Mouse (Mus musculus) layer of hippocampus, adult 18-20 months (tissue): ENCODE measurements around the gene Tecpr1. TPM values are rescaled to one million over a fixed set of nuclear protein-coding genes. Genes with fewer than 3 reads are reported as not detected.

Experiments
- DNase-seq, 2 experiments: peaks; one replicate each; pipeline ENCODE4 v3.0.0; 2022; ENCODE audit warnings: low spot score in 2 of 2
- total RNA-seq, 2 experiments: library from RNA; stranded (reverse); gene quantifications; 2 replicates each; pipeline ENCODE4 v1.2.3; 2021

Gene Tecpr1
- total RNA-seq, 2 experiments from 2014 or later, result 97.3 to 113 TPM

- no peak for DNase-seq
Measured at GRCm38 (mm10) chr5:144253212-144253611, 29.8 kb upstream of the Tecpr1 start.

DNA sequence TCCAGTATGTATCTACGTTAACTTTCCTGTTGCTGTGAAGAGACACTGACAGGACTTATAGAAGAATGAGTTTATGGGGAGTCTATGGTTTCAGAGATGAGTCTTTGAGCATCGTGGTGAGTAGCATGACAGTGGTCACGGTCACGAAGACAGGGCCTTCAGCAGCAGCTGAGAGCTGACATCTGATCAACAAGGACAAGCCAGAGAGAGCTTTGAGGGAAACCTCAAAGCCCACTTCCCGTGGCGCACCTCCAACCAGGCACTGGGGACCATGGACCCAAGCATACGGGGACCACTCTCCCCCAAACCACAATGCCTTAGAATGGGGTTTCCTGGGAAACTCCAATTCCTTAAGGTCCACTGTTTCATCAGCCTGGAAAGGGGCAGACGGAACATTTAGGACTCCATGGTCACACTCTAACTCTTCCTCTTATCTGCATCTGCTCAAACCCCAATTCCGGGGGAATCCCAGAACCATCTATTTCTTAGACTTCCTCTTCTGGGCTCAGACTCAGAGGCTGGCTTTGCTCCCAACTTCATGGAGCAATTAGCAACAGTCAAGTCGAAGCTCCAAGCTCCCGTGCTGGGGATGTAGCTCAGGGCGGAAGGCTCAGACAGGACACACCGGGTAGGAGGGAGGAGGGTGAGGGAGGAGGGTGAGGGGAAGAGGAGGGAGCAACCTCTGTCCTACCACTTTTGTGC lies 28.6 kb upstream of the Tecpr1 start:
- DNase-seq, result no peak

GRCm38 (mm10) chr5:144249871-144250270 lies 26.5 kb upstream of the Tecpr1 start:
- no peak for DNase-seq

GRCm38 (mm10) chr5:144247906-144248585 lies 24.6 kb upstream of the Tecpr1 start:
- no peak for DNase-seq

- DNase-seq, result no peak
Measured at GRCm38 (mm10) chr5:144247307-144247706, 23.9 kb upstream of the Tecpr1 start.

DNA sequence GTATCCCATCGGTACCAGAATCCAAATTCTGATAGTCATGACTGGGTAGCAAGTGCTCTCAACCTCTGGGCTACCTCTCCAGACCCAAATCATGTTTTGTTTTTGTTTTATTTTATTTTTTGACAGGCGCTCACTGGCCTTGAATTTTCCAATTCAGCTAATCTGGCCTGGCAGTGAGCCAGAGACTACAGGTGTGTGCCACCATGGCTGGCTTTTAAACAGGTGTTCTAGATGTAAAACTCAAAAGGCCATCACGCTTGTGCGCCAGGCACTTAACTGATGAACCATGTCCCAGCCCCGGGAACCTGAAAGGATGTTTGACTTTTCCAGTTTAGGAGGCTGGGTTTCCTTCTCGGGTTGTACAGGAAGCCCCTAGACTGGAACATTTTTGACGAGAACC lies 23.3 kb upstream of the Tecpr1 start:
- DNase-seq, result no peak

DNA sequence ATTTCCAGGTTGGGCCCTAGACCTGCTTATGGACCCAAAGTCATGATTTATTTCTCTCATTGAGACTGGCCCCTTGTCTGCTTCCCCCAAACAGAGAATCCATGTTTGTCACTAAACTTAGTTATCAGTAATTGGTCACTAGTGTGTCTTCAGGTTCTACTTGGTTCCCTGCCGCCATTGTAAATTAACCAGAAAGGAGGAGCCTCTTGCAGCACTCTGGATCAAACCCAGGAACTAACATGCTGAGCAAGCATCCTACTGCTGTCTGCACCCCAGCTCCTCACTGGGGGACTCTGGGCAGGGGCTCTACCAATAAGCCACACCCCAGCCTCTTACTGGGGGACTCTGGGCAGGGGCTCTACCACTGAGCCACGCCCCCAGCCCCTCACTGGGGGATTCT lies 22.2 kb upstream of the Tecpr1 start:
- no peak for DNase-seq

DNA sequence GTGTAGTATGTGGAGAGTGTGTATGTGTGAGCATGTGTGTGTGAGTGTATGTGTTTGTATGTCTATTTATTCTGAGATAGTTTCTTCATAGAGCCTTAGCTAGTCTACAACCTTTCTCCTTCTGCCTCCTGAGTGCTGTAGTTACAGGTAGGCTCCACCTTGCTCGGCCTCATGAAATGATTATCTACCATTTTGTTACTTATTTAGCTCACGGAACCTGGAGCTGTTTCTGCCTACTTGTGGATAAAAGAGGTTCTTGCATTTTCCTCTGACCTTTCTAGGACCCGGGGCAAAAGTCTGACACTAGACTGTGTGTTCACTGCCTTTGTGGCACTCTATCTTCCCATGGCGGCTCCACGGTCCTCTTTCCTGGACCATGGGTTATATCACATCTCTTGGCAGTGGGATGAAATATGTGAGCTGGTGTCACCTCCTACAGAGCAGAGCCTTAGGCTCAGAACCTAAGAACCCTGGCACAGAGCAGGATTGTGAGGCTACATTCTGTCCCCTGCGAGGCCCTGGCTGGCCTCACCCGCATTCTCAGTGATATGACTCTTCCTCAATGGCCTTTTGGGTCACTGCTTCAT lies 20.6 kb upstream of the Tecpr1 start, which contains the start of gene Bri3:
Gene Bri3, plus strand, starts transcription at position 537 of the 587 bp plus-strand sequence.
- DNase-seq, result no peak

DNA sequence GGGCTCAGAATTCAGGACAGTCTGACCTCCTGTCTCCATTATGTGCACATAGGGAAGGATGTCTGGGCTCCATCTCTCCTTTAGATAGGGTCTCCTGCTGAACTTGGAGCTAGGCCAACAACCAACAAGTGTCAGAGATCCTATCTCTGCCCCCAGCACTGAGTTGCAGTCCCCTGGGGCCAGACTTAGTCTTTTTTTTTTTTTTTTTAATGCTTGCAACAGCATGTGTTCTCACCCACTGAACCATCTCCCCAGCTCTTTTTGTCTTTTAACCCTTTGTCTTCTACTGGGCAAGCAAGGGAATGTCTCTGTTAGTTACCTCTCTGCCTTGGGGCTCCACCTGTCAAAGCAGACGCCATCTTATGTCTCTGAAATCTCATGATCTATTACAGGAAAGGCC lies 15.6 kb upstream of the Tecpr1 start:
- no peak for DNase-seq

- peak; percentile 55 to 88 for DNase-seq
Measured at GRCm38 (mm10) chr5:144234714-144235113, 11.3 kb upstream of the Tecpr1 start.

DNA sequence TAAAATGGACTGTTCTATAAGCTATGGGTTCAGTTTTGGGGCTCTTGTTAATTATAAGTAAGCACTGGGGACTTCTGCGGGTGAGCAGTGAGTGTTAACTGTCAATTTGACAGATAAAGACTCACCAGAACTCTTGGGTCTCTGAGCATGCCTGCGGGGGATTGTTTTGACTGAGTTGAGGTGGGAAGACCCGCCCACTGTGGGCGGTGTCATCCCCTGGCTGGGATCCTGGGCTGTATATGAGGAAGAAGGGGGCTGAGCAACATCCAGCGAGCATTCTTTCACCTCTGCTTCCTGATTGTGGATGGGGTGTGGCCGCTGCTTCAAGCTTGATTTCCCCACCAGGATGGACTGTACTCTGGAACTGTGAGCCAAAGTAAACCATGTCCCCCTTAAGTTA lies 10.8 kb upstream of the Tecpr1 start:
- DNase-seq, result no peak

DNA sequence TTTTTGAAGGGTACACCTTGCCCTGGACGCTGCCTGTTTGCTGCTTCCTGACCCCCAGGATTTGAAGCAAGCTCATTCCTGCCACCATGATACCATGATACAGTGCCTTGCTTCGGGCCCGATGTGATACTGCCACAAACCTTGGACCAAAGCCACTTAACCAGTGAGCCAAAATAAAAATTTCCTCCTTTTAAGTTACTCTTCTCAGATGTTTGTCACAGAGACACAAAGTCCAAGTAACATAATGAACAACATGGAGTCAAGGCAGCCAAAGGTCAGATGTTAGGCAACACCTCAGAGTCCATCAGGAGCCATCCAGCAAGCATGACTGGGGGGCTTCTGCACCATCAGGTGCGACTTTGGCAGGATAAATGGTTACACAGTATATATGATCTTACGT lies 9.1 kb upstream of the Tecpr1 start:
- no peak for DNase-seq

DNA sequence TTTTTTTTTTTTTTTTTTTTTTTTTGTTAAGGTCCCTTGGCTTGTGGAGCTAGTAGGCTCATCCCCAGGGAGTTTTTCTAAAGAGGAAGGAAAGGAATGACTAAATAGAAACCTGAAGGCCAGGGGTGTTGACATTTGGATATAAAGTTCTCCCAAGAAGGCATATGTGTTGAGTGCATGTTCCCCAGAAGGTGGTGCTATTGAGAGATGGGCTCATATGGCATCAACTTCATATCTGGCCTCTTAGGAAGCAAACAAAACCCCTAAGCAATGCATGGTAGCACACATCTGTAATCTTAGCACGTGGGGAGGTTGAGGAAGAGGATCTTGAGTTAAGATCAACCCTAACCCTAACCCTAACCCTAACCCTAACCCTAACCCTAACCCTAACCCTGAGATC lies 8.0 kb upstream of the Tecpr1 start:
- no peak for DNase-seq

DNA sequence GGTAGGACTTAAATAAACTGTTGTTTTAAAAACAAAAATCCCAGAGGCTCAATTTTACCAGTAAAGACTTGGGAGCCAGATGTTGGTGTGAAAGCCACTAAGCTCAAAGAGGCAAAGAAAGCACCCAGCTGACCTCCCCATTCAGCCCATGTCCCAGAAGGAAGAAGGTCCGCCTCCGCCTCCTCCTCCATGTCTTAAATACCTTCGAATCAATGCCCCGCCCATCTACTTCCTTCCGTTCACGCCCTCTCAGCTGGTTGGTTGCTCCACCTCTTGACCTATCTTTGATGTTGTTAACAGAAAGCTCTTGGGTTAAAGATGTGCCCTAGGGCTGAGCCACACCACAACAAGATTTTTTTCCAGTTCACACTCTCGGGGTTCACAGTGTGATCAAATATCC lies 6.8 kb upstream of the Tecpr1 start:
- no peak for DNase-seq

DNA sequence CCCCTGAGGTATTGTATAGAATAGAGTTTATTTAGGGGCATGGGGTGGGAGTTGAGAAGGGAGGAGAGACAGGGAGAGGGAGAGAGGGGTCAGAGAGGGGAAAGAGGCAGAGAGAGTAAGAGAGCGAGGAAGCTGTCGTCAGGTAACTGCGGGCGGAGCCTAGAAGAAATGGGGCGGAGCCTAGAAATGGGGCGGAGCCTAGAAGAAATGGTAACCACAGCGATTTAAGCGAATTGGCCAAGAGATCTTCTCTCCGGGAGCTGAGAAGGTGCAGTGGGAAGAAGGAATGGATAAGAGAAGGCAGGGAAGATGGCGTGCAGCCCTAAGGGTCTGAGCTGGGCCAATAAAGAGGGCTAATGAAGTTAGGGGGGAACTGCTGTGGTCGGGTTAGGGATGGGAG lies 2.8 kb upstream of the Tecpr1 start:
- no peak for DNase-seq

GRCm38 (mm10) chr5:144223899-144224816 lies 743 bp upstream of the Tecpr1 start:
- DNase-seq, result peak in 1 of 2 experiments; percentile 43

GRCm38 (mm10) chr5:144222811-144223502 lies 458 bp downstream of the Tecpr1 start:
- DNase-seq, result peak in 1 of 2 experiments; percentile 31

GRCm38 (mm10) chr5:144221305-144221704 lies 2.1 kb downstream of the Tecpr1 start:
- no peak for DNase-seq

- no peak for DNase-seq
Measured at GRCm38 (mm10) chr5:144219936-144220335, 3.5 kb downstream of the Tecpr1 start.

DNA sequence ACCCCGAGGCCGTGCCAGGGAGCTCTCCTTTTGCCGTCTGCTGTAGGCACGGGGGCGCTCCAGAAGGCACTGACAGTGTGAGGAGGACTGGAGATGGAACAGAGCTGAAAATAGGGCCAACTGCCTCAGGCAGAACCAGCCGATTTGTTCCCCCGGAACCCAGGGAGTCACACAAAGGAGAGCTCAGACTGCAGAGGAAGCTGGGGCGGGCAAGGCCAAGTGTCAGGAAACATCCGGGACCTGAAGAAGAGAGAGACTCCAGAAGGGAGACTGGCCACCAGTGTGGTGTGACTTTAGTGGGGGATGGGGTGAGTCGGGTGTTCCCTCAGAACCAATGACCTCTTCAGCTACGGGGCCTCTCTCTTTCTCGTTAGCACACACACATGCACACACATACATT lies 4.1 kb downstream of the Tecpr1 start:
- peak; percentile 32 to 48 for DNase-seq

DNA sequence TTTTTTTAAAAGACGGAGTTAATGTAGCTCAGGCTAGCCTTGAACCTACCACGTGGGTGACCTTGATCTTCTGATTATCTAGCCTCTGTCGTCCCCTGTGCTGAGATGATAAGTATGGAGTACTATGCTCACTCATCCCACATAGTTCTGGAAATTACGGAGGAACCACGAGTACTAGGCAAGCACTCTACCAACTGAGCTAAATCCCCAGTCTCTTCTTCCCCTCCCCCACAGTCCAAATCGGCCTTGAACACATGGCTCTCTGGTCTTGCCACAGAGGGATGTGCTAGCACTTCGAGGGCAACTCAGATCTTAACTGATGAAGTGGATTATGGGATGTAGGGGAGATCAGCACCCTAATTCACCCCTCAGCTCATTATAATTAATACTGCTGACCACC lies 5.4 kb downstream of the Tecpr1 start:
- no peak for DNase-seq
